Mouse (Mus musculus) natural killer cell, adult 2 months (primary cell): ENCODE data around the gene Tor1b.
"Not testable (repeated sequence)": the region's sequence is repeated elsewhere in the genome, so short reads cannot be mapped to it uniquely, and the experiment has no call there.

Source experiments
- DNase-seq, 2 experiments: peaks; one replicate each; pipeline ENCODE4 v3.0.0; 2022; ENCODE audit warnings: low spot score in 2 of 2

Gene Tor1b

GRCm38 (mm10) chr2:30930846-30931245 is 21.9 kb upstream of the Tor1b start:
- not testable (repeated sequence) for DNase-seq

GRCm38 (mm10) chr2:30931922-30932321 is 20.8 kb upstream of the Tor1b start:
- DNase-seq = no peak

DNA sequence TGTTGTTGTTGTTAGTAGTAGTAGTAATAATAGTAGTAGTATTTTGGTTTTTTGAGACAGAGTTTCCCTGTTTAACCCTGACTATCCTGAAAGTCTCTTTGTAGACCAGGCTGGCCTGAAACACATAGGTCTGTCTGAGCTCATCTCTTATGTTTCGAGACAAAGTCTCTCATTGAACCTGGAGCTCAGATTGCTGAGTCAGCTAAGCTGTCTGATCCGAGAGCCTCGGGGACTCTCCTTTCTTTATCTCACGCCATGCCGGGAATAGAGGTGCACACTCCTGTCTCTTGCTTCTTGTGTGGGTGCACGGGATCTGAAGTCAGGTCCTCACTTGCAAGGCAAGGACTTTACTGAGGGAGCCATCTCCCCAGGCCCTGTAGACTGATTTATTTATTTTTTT is 19.7 kb upstream of the Tor1b start:
- DNase-seq = no peak

DNA sequence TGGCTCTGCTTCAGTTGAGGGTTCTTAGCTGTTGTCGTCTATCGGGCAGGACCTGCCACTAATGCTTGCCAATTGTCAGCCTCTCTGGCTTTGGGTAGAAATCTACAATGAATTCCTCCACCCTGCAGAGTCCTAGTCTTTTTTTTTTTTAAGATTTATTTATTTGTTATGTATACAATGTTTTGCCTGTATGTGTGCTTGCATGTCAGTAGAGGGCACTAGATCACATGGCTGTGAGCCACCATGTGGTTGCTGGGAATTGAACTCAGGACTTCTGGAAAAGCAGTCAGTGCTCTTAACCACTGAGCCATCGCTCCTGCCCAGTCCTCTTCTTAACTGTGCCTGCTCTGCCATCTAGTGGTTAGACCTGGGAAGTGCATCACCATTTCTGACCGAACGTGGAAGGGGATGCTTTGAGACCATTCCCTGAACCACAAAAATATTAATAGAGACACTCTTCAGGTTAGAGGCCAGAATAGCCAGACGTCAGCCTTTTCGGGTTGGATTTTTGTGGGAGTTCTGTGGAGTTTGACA is 18.8 kb upstream of the Tor1b start:
- DNase-seq = peak; percentile 58 to 71

- no peak for DNase-seq
These were observed 16.0 kb upstream of the Tor1b start for GRCm38 (mm10) chr2:30936808-30937207.

DNA sequence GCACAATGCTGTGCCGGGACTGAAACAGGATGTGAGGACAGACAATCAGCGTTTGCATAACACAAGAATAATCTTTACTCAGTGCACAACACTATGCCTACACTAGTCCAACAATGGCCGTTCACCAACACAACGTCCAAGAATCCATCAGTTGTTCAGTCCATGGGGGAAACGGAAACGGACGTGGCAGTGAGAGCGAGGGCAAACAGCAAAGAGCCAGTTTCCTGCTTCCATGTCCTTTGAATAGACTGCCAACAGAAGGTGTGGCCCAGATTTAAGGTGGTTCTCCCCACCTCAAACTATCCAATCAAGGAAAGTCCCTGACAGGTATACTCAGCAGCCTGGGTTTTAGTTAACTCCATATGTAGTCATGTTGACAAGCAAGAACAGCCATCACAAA is 15.0 kb upstream of the Tor1b start:
- no peak for DNase-seq

GRCm38 (mm10) chr2:30938574-30938991 is 14.2 kb upstream of the Tor1b start:
- no peak for DNase-seq

GRCm38 (mm10) chr2:30941586-30941985 is 11.2 kb upstream of the Tor1b start:
- no peak for DNase-seq

GRCm38 (mm10) chr2:30942116-30942515 is 10.6 kb upstream of the Tor1b start:
- not testable (repeated sequence) for DNase-seq

DNA sequence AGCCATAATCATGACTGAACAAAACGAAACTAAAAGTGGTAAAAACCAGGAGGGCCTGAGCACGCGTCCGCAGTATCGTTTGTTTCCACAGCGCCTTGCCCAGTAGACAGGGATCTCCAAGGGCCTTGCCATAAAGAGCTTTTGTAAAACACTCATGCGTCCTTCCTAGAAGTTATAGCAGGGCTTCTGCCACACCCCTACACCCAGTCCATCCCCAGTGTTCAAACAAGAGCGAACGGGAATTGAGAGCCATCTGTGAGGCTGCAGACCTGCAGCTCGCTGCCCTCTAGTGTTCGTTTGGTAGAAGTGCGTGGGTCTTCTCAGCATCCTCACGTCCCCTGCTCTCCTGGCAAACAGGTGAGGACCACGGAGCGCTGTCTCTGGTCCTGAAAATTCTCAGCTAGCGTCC is 10.2 kb upstream of the Tor1b start:
- DNase-seq = peak; percentile 59 to 67

DNA sequence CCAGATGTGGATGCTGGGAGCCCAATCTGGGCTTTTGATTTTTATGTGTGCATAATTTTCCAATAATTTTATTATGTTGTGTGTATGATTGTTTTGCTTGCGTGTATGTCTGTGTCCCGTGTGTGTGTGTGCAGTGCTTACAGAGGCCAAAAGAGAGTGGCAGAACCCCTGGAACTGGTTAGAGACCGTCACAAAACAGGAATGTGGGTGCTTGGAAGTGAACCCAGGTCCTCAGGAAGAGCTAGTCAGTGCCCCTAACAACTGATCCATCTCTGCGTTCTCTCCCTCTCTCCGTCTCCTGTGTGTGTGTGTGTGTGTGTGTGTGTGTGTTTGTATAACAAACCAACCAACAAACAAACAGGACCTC is 319 bp upstream of the Tor1b start:
- no peak for DNase-seq

GRCm38 (mm10) chr2:30954797-30955196 is 2.0 kb downstream of the Tor1b start:
- DNase-seq = peak in 1 of 2 experiments; percentile 19

DNA sequence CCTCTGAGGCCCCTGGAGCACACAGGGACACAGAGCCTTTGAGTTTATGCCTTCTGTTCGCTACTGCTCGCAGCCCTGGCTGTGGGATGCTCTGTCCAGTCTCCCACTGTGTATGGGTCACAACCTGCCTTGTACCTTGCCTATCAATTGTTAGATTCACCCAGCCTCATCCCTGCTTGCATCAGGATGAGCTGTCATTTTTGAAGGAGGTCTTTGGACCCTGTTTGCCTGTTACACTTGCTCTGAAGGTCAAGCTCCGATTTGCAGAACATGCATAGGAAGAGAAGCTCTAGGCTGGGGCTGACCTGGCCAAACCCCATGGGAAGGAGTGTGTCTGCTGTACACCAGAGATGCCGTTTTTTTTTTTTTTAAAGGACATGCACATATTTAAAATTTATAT is 4.8 kb downstream of the Tor1b start:
- no peak for DNase-seq

- no peak for DNase-seq
These were observed 6.0 kb downstream of the Tor1b start for GRCm38 (mm10) chr2:30958726-30959125.

DNA sequence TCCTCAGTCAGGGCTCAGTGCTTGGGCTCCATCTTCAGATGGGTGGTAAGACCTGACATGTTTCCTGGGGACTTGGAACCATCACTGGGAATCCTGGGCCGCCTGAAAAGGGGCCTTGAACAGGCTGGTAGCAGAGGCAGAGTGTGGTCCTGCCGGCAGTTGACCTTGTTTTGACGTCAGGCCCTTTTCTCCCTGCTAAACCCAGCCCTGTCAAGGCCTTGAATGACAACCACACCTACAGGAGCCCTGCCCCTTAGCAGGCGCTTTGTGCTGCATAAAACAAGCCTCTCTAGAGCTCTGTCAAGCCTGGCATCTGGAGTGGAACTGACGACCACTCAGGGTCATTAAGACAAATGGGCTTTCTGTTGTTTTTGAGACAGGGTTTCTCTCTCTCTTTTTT is 7.1 kb downstream of the Tor1b start:
- no peak for DNase-seq

GRCm38 (mm10) chr2:30962570-30963254 is 10.0 kb downstream of the Tor1b start:
- no peak for DNase-seq

GRCm38 (mm10) chr2:30965627-30966026 is 12.9 kb downstream of the Tor1b start:
- DNase-seq = no peak

DNA sequence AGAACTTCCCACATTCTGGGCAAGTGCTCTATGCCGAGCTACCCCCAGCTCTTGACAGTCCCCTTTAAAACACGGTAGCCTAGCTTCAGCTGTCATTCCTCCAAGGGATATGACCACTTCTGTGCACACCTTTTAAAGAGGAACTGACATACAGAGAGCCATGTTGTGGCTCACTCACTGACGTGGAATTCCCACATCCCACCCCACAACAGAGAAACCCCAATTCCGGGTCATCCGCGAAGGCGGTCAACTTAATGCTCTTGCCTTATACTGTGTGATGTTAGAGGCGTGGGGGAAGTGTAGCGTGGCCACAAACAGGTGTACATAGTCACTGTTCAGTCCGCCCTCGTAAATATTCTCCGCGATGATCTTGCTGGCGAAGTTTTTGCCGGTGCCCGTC is 14.1 kb downstream of the Tor1b start:
- peak; percentile 28 to 46 for DNase-seq

DNA sequence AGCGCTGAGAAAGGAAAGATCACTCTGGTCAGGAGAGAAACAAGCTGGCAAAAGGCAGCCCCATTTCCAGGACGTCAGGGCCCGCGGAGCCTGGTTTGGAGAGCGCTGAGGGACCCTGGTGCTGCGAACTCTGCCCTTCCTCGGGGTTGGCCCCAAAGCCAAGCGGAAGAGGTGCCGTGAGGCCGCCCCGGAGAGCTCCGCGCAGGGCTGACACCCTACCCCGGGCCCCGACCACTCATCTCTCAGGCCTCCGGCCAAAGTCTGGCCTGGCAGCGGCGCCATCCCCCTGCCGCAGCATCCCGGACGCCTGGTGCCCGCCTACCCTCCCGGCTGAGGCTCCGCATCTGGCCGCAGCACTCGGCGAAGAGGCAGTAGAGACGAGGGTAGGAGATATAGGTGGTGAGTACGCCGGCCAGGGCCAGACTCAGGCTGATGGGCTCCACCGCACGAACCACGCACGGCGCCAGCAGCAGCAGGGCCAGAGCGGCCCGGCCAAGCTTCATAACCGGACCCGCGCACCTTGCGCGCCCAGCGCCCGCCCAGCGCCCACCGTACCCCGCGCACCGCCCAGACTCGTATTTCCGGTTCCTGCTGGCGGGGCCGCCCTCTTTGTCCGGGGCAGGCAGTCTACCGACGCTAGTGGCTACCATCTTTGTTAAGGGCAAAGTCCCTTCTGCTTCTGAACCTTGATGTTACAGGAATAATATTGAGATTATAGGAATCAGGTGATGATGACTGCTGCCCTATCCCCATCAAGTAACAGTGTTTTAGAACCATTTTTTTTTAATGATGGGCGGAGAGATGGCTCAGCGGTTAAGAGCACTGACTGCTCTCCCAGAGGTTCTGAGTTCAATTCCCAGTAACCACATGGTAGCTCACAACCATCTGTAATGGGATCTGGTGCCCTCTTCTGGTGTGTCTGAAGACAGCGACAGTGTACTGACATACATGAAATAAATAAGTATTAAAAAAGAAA is 14.9 kb downstream of the Tor1b start, which contains the start of gene Tor1a:
Tor1a (minus strand) TSS at position 582 of the 976 bp plus-strand sequence.
- peak; percentile 70 to 78 for DNase-seq

- peak; percentile 100 for DNase-seq
These were observed 29.2 kb downstream of the Tor1b start, which contains the start of the genes BC005624 and Usp20 for GRCm38 (mm10) chr2:30981790-30982513. BC005624 (minus strand) TSS chr2:30982201. Usp20 (plus strand) TSS chr2:30982279.

DNA sequence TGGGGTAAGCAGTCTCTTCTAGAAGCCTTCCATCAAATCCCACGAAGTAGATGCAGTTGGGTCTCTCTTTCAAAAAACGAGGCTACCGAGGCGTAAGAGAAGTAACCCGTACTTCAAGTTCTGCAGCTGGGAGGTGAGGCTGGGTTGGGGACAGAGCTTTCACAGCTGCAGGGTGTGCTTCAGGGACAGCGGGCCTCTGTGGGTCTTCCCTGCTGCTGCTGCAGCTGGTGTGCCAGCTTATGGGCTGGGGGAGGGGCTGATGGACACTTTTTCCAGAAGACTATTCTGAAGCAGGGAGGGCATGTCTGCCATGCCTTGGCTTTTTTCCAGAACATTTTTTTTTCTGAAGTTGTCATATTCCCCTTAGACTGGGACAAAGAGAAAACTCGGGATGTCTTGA is 30.3 kb downstream of the Tor1b start:
- DNase-seq = no peak
